Mouse (Mus musculus) activated CD4-positive, CD25-positive, alpha-beta regulatory T cell, adult 4 months (primary cell): ENCODE results near the gene Gpx3. TPM values are rescaled to one million over a fixed set of nuclear protein-coding genes. Genes with fewer than 3 reads are reported as not detected.
A peak's percentile ranks its signal among the peaks of the same experiment; 100 is the strongest.
"Not testable (repeated sequence)": the region's sequence is repeated elsewhere in the genome, so short reads cannot be mapped to it uniquely, and the experiment has no call there.

Experiments
- ATAC-seq: one replicate; pipeline ENCODE4 v1.8.0; 2017
- polyA plus RNA-seq, 2 experiments: library from polyadenylated mRNA; unstranded; fragments of 100-300 nt; shearing (Covaris generic); gene quantifications; one replicate each; pipeline ENCODE4 v1.2.1; 2017

The Gpx3 gene
- polyA plus RNA-seq, 2 experiments from 2014 or later: 0.90 to 1.1 TPM

GRCm38 (mm10) chr11:54881051-54881474 is 21.2 kb upstream of the Gpx3 start:
- ATAC-seq: no peak

GRCm38 (mm10) chr11:54882671-54883070 is 19.6 kb upstream of the Gpx3 start:
- ATAC-seq: no peak

GRCm38 (mm10) chr11:54884197-54884828 is 17.9 kb upstream of the Gpx3 start:
- ATAC-seq: peak; percentile 72

GRCm38 (mm10) chr11:54884937-54885336 is 17.3 kb upstream of the Gpx3 start:
- ATAC-seq: no peak

GRCm38 (mm10) chr11:54885406-54885805 is 16.8 kb upstream of the Gpx3 start:
- no peak for ATAC-seq

GRCm38 (mm10) chr11:54887927-54888326 is 14.3 kb upstream of the Gpx3 start:
- ATAC-seq: no peak

GRCm38 (mm10) chr11:54891341-54891740 is 10.9 kb upstream of the Gpx3 start:
- ATAC-seq: no peak

GRCm38 (mm10) chr11:54892091-54892490 is 10.2 kb upstream of the Gpx3 start:
- no peak for ATAC-seq

- ATAC-seq: no peak
Measured at GRCm38 (mm10) chr11:54894589-54894988, 7.7 kb upstream of the Gpx3 start.

- ATAC-seq: not testable (repeated sequence)
Measured at GRCm38 (mm10) chr11:54896646-54897045, 5.6 kb upstream of the Gpx3 start.

- no peak for ATAC-seq
Measured at GRCm38 (mm10) chr11:54897470-54897869, 4.8 kb upstream of the Gpx3 start.

GRCm38 (mm10) chr11:54899657-54900056 is 2.6 kb upstream of the Gpx3 start:
- ATAC-seq: no peak

- ATAC-seq: no peak
Measured at GRCm38 (mm10) chr11:54903339-54903738, 1.1 kb downstream of the Gpx3 start.

- ATAC-seq: peak; percentile 23
Measured at GRCm38 (mm10) chr11:54903940-54904706, 1.9 kb downstream of the Gpx3 start.

- no peak for ATAC-seq
Measured at GRCm38 (mm10) chr11:54905086-54905485, 2.8 kb downstream of the Gpx3 start.

GRCm38 (mm10) chr11:54905931-54906330 is 3.7 kb downstream of the Gpx3 start:
- ATAC-seq: no peak

GRCm38 (mm10) chr11:54906466-54906865 is 4.2 kb downstream of the Gpx3 start:
- ATAC-seq: no peak

- no peak for ATAC-seq
Measured at GRCm38 (mm10) chr11:54907259-54907658, 5.0 kb downstream of the Gpx3 start.

- ATAC-seq: no peak
Measured at GRCm38 (mm10) chr11:54909273-54909672, 7.0 kb downstream of the Gpx3 start.

- no peak for ATAC-seq
Measured at GRCm38 (mm10) chr11:54910081-54910665, 7.9 kb downstream of the Gpx3 start.

GRCm38 (mm10) chr11:54911201-54911600 is 8.9 kb downstream of the Gpx3 start:
- no peak for ATAC-seq

- no peak for ATAC-seq
Measured at GRCm38 (mm10) chr11:54911671-54912502, 9.6 kb downstream of the Gpx3 start.
